Mouse (Mus musculus): ENCODE measurements at regions not wholly inside any gene's neighbourhood (a gene's known extent, or its start where the extent isn't known, plus 50 kb on each side); places are given as distances from the start of the nearest gene placed in this dataset.
A peak's percentile ranks its signal among the peaks of the same experiment; 100 is the strongest.

DNA sequence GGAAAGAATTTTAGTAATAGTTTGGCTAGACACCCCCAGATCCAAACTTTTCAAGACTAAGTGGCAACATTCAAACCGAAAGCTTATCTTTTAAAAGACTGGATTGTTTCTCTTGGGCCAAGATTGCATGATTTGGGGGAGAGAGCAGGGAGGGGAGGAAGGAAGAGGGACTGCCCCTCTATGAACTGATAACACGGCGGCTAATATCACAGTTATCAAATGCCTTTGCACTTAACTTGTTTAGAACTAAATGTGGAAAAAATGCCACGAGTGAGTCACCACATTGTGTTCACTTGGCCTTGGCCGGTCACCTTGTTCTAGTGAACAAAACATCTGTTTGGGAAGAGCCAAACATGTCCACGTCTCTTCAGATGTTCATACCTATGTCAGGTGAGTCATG lies 92.3 kb downstream of the Tes start:
- no peak for DNase-seq

DNA sequence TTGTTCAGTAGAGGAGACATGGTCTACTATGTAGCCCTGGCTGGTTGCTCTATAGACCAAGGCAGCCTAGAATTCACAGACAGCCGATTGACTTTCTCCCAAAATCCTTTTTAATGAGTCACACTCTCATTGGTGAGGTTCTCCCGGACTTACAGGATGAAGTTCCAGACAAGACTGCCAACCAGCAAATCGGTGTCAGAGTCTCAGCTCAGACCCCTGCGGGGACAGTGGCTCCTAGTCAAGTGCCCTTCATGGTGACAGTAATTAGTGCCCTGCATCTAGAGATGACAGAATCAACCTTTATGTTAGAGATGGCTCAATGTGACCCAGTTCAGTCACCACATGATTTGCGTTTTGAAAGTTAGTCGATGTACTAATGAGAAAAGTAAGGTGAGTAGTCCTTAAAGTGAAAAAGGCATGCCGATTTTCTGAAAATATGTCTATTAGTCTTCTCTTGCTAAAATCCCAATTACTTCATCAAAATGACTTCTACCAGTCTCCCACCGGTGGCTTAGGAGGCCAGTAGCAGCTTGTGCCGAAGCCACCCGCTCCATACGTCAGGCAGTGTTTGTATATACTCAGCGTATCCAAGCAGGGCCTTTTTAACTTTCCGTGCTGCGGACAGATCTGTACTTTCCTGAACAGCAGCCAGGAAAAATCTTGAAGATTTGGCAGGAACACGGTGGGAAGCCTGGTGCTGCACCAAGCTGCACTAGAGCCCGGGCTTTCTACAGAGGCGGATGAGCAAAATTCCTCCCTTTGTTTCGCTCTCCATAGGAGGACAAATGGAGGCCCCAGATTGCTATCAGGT lies 105.2 kb downstream of the Tes start:
- peak in 1 of 2 experiments; percentile 9 for DNase-seq

DNA sequence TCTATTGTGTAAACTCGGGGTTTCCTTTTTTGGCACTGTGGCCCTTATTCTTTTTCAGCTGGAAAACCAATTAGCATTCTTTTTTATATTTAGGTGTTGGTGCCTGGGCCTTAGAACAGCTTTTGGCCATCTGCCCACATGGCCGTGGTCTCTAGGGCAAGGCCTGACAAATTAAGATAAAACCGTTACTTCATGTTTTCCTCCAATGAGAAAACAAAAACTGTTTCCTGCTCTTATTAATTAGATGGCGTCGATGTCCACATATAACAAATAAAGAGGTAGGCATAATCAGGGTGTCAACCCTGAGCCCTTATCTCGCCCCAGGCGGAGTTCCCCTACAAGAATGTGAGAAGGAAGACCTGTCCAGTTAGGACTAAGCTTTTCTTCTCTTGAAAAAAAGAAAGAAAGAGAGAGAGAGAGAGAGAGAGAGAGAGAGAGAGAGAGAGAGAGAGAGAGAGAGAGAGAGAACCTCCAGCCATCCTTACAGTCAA lies 105.9 kb downstream of the Tes start:
- DNase-seq, result no peak

DNA sequence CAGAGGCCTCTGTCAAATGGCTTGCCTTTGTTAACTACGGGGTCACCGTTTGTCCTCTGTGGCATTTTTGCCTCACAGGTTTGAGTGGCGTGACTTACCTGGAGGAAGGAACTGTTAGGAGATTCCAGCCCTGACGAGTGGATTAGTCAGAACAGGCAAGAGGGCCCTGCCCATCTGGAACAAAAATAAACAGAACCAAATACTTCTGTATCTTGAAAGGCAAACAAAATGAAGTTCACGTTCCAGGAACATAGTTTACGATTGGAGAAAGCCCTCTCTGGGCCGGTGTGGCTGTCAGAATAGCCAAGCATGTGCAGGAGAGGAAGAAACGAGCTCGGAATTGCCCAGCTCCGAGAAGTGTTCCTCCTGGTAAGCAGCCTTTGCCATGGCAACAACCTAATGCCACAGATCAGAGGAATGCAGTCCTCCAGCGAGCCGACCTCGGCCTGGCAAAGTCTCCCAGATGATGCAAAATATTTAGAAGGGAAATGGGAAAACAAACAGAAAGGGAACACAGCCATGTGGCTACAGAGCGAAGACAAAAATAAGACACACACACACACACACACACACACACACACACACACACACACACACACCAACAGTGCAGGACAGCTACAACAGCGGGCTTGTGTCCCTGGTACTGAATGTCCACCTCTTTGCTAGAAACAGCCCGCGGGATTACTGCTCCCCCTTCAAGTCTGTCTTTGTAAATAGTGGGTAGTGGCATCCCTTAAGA lies 106.5 kb downstream of the Tes start:
- DNase-seq, result no peak

DNA sequence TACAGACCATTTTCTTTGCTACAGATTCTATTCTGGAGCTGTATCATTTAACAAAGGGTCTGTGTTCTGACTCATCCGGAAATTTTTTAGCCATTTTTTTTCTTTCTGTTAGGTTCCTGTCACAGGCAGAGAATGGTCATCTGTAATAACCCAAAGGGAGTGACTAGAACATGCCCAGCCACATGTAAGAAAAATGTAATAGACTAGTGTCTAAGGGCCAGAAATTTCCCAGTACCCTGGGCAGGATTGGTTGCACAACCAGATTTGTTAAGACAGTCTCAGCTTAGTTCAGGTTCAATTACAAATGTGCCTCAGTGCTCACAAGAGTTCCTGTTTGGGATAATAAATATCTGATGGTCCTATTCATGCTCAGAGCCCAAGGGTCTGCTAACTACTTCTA lies 107.1 kb downstream of the Tes start:
- DNase-seq, result no peak

DNA sequence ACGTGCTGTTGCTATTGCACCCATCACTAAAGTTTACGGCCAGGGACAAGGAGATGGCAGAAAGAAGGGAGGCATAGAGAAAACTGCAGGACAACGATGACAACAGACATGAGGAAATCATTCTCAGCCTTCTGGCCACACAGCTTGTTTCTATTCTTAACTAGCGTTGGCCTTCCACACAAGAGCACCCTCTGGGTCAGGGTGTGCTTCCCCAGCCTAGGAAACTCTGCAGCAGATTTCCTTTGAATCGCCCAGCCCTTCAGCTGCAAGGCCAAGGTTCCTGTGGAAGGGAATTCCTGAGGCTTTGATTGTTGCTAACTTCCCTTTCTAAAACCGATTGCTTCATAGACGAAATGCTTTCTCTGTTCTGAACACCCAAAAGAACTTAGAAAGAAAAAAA lies 103.8 kb upstream of the Cav2 start:
- DNase-seq, result no peak

DNA sequence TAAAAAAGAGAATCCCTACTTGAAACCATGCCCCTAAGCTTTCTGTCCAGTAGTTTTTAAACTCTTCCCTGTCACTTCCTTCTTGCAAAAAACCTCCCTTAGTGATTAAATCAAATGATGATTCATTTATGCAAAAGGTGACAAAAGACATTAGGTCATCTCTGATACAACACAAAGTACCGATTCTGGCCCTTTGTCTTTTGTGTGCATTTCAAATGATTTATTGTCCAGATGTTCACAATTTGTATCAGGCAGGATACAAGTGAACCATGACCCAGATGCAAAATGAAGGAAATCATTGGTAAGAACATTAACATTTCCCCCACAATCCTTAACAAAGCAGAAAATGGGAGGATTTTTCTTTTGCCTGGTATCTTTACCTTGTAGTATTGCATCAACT lies 101.5 kb upstream of the Cav2 start:
- DNase-seq, result no peak

DNA sequence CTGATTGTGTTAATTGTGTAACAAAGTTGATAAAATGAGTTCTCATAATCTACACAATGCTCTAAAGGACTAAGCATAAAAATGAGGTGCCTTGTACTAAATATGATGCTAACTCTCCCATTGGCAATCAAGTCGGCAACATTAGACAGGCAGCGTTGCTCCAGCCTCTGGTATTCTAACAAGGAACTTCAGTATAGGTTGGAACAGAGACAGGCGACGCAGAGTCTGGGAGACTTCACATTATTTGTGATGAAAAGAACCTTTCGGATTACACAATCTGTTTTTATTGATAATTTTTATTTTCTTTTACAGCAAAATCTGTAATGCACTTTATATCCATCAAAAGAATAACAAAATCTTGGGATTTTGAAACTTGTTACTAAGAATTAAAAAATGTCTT lies 94.4 kb upstream of the Cav2 start:
- DNase-seq, result no peak

DNA sequence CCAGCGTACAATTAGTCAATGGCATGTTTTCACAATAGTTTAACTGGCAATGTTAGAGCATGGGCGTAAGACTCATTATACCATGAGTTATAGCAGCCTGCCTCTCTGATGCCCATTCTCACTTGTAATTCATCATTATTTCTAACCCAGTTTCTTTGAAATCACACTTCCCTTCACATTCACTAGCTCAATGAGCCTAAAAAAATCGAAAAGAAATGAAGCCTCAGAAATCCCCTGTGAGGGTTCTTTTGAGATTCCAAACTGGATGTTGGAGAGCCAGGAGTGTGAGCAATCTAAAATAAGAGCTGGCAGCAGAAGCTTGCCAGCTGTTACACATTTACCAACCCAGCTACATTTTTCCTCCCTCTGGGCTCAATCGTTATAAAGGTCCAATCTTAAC lies 93.9 kb upstream of the Cav2 start:
- DNase-seq, result no peak

DNA sequence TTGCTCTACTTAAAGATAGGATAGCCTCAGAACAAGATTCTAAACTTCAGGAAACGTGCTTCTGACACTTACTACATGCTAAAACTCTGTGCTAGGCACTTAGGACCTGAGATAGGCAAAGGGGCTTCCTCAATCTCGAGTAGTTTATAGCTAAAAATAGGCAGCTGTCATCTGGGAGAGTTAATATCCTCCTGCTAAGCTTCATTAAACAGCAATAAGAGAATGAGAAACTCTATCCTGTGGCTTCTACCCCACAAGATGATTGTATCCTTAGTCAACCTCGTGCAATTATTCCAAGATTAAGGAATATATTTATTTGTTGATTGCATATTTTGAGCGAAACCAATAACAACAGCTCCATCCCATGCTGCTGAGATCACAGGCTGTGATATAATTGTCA lies 85.4 kb upstream of the Cav2 start:
- DNase-seq, result no peak

DNA sequence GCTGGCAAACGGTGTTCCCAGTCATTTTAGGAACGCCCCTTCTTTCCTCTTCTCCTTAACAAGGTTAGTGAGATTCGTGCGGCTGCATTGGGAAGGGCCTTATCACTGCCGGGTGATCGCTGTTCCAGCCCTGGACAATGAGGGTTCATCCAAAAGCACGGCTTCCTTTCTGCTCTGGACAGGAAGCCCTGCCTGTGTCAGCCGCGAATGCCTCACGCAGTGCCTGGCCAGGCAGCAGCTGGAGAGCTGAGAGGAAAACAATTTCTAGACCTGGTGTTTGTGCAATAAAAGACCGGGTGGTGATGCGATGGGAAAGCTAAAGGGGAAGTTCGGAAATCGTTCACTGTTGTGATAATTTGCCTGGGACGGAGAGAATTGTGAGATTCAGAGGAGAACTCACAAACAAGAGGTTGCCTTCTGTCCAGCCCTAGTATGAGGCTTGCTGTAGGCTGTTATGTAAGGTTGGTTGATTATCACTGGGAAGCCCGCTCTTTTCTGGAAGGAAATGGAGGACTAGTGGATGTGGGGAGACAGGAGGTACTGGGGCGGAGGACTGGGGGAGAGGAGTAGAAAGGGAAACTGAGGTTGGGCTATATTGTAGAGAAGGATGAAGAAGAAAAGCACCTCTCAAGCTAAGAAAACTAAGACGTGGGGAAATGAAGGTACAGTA lies 83.1 kb upstream of the Cav2 start:
- DNase-seq, result no peak

DNA sequence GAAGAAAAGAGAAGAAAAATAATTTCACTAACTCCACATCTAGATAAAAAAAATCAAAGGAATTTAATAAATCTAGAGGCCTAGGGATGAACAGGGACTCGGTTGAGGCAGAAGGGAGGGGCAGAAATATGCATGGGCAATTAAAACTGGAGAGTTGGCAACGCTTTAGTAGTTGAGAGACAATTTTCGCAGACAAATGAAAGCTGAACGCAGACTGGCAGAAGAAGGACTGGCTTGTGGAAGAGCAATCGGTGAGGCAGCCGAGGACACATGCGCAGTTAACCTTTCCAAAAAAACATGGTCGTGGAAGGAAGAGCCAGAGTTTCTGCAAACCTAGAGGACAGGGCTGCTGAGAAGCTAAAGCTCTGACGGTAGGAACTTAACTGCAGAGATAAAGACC lies 82.1 kb upstream of the Cav2 start:
- no peak for DNase-seq

DNA sequence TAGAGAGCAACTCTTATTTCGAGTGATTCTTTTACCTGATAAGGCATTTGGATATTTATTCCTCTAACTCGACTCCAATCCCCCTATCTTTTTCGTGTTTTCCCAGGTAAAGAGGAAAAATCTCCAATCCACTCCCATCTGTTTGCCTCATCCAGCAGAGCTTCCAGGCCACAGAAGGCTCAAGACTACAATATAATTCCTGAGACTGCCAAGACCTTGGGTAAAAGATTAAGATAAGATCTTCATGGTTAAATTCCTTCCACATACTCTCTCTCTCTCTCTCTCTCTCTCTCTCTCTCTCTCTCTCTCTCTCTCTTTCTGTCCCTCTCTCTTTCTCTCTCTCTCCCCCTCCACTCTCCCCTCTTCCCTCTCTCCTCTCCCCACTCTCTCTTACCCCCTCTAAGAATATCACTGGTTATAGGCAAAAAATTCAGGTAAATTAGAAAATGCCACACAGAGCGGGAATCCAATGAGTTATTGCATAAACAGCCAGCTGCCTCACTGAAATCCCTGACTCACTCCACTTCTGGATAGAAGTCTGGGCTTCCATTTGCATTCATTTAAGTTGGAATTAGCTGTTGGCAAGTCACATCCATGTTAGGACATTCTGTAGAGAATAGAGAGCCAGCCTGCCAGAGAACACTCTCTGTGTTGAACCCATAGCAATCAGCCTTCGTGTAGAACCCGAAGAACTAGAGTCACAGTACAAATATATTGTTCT lies 78.9 kb upstream of the Cav2 start:
- no peak for DNase-seq

DNA sequence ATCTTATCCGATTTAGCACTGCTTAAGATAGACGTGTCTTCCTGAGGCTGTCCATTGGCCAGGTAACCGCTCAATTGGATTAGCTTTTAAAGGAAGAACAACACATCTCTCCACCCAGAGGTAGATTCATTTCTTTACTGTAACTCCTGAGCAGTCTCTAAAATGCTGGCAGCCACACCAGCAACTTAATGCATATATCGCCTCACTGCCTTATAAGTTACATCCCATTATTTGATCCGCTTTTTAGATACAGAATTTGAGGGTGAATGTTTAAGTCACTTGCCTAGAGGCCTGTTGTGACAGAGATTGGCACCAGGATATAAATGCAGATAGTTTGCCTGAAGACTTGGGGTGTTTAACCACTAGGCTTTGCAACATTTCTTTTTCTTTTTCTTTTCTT lies 77.7 kb upstream of the Cav2 start:
- DNase-seq, result no peak

DNA sequence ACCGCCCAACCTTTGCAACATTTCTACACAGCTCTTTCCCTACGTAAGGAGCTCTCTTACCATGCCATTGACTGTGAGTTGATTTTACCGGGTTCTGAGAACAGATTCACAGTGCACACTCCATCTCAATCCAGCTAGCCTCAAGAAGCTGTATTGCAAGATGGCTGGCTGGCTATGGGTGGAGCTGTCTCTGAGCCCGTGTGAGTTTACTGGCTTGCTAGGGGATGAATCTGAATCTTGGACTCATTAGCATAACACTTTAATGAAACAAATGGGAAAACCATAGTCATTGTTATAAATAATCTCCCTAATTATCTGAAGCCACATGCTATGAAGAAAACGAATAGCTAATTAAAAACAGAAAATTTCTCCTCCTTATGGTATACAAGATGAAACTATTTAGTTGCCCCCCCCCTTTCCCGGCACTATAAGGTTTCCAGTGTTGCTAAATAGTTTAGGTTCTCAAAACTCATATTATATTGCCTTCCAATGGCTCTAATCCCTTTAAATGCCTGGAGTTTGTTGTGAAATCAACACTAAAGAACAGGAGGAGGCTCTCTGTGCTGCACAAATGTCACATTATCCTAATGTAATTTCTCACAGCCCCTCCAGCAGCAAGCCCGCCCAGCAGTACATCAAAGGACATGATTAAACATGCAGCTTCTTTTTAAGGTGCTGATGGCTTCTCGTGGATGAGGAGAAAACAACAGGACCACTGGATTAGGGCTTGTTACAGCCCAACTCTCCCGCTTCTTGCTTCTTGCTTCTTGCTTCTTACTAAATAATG lies 76.9 kb upstream of the Cav2 start:
- DNase-seq, result no peak

DNA sequence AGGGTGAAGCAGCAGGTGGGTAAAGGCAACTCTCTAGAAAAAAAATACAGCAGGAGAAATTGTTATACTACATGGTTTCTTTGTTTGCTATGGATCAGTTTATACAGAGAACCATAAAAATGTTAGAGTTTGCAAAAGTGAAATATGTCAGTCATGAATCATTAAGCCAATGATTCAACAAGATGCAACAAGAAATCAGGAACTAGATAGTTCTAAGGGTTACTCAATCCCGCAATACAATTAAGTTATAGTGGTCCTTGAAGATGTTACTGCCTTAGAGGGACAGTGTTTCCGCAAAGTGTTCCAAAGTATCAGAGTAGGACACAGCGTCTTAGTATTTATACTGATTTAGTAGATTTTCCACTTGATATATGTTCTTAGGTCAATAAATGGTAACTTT lies 74.1 kb upstream of the Cav2 start:
- no peak for DNase-seq

DNA sequence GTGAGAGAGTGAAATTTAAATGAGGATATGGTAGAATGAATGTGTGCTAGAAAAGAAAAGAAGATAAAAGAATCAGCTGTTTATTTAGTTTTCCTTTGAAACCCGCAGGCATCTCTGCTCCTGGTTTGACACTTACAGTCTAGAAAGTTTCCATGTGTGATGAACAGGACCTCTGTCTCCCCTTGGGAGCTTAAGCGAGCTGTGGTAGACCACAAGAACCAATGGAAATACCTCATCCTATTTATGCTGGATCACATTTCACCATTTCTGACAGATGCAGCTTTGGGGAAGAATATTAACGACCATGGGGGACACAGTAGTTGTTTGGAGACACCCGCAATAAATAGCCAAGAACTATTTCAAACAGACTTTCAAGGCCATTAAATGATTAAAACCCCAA lies 71.2 kb upstream of the Cav2 start:
- DNase-seq, result no peak

DNA sequence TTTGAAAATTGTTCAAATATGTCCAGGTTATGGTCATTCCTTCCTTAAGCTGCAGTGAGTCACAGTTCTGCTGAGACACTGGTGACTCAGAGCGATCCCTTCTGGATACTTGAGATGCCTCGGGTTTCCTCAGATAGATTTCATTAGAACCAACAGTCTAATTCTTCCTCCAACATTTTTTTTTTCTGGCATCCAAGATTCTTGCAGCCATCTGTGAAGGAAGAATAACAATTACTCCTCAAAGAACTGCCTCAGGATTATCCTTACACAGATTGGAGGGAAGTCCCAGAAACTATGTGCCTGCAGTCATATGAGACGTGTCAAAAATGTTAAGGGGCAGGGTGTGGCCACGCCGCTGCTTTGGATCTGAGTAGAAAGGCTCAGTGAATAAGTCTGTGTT lies 69.6 kb upstream of the Cav2 start:
- DNase-seq, result no peak

DNA sequence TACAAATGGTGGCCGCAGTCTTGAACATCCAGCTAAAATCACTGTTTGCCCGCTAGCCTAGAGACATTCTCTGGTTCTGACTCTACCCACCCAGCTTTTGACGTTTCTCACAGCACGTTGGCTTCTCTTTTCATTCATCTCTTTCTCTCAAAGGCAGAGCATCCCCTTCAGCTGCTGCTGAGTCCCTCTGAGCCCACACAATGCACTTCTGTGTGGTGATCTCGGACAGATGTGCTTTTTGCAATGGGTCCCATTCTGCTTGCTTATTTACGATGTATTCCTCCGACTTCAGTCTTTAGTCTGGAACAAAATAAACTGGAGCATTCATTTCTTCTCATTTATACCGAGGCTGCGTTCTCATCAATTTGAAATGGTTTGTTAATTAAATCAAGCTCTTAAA lies 66.2 kb upstream of the Cav2 start:
- no peak for DNase-seq

DNA sequence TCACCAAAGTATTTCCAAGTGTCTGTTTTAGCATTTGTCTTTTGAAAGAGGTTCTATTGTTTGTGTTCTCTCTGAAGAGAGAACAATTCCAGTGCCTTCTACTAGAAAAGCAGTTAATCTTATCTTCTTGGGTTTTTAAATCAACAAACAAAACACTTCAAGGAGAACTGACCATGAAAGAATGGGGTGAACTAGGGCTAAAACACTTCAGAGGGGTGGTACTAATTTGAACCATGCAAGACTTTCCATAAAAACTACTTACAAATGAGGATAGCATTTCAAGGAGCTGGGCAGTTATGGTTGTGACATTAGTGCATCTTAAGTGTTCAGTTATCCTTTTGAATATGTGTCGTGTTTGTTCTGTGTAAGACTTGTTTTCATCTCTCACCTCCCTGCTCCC lies 64.5 kb upstream of the Cav2 start:
- no peak for DNase-seq

DNA sequence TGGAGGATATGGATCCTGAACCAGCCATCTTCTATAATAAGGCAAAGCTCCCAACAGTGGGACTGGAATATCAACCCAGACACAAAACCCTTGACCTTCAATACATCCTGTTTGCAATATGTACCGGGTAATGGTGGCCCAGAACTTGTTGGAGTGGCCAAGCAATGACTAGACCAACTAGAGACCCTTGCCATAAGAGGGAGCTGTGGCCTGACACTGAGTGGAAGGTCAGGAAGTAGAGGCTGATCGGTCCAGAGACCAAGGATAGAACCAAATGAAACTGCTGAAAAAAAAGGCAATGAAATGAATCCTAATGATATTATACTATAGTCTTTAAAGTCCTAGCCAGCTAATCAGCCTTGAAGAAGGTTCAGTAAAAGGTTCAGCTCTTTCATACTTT lies 57.2 kb upstream of the Cav2 start:
- no peak for DNase-seq

DNA sequence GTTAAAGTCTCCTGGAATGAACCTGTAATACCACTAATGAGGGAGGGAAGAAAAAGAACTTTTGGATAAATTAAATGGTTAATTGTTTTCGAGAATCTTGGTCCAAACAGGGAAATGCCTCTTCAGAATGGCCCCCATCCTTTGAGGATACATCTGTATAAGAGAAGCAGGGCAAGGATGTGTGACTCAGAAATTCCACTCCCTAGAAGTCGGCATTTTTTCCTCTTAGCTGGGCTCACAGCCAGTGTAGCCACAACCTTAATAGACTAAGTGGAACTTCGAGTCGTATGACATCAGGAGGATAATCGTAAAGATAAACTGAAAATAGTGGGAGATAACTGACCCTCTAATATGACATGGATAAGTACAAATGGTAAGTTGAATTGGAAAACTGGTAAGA lies 56.1 kb upstream of the Cav2 start:
- DNase-seq, result no peak

All from cerebellum, postnatal 36 days (tissue).